Mouse (Mus musculus) testis, postnatal 14 days (tissue): ENCODE measurements around the gene Agxt2.

Source experiments
- DNase-seq: peaks from one replicate; pipeline ENCODE4 v3.0.0; 2021; ENCODE audit warnings: low spot score

Agxt2 gene

GRCm38 (mm10) chr15:10358039-10358948 lies at the start of gene Agxt2:
Gene Agxt2, plus strand, starts transcription at chr15:10358532.
- no peak for DNase-seq

GRCm38 (mm10) chr15:10311826-10312225 lies 46.5 kb upstream of the Agxt2 start:
- DNase-seq, result no peak

GRCm38 (mm10) chr15:10313522-10314455 lies 44.5 kb upstream of the Agxt2 start:
- DNase-seq, result peak; percentile 14

- DNase-seq, result no peak
Observed at GRCm38 (mm10) chr15:10325080-10325479, 33.3 kb upstream of the Agxt2 start, which contains the start of gene Gm21973. Gene Gm21973, plus strand, starts transcription at chr15:10325380.

GRCm38 (mm10) chr15:10330626-10331025 lies 27.7 kb upstream of the Agxt2 start:
- DNase-seq, result no peak

- DNase-seq, result no peak
Observed at GRCm38 (mm10) chr15:10332566-10332965, 25.8 kb upstream of the Agxt2 start.

- no peak for DNase-seq
Observed at GRCm38 (mm10) chr15:10338606-10339005, 19.7 kb upstream of the Agxt2 start.

- no peak for DNase-seq
Observed at GRCm38 (mm10) chr15:10347044-10347443, 11.3 kb upstream of the Agxt2 start.

GRCm38 (mm10) chr15:10366331-10366730 lies 8.0 kb downstream of the Agxt2 start:
- no peak for DNase-seq

GRCm38 (mm10) chr15:10375404-10375803 lies 17.1 kb downstream of the Agxt2 start:
- DNase-seq, result no peak

- no peak for DNase-seq
Observed at GRCm38 (mm10) chr15:10378338-10378959, 20.1 kb downstream of the Agxt2 start.

GRCm38 (mm10) chr15:10379757-10380458 lies 21.6 kb downstream of the Agxt2 start:
- DNase-seq, result no peak

- no peak for DNase-seq
Observed at GRCm38 (mm10) chr15:10387263-10387662, 28.9 kb downstream of the Agxt2 start.

- no peak for DNase-seq
Observed at GRCm38 (mm10) chr15:10399795-10400194, 41.5 kb downstream of the Agxt2 start.

GRCm38 (mm10) chr15:10400415-10400814 lies 42.1 kb downstream of the Agxt2 start:
- no peak for DNase-seq

GRCm38 (mm10) chr15:10409842-10410241 lies 51.5 kb downstream of the Agxt2 start:
- DNase-seq, result no peak

GRCm38 (mm10) chr15:10410881-10411280 lies 52.5 kb downstream of the Agxt2 start:
- no peak for DNase-seq

- DNase-seq, result no peak
Observed at GRCm38 (mm10) chr15:10413656-10414055, 55.3 kb downstream of the Agxt2 start.

GRCm38 (mm10) chr15:10421138-10421784 lies 62.9 kb downstream of the Agxt2 start:
- DNase-seq, result no peak

- no peak for DNase-seq
Observed at GRCm38 (mm10) chr15:10421785-10422144, 63.4 kb downstream of the Agxt2 start.

- DNase-seq, result no peak
Observed at GRCm38 (mm10) chr15:10426124-10426523, 67.8 kb downstream of the Agxt2 start.
